Mouse (Mus musculus): ENCODE data around the gene Kif5c.

Kif5c gene

DNA sequence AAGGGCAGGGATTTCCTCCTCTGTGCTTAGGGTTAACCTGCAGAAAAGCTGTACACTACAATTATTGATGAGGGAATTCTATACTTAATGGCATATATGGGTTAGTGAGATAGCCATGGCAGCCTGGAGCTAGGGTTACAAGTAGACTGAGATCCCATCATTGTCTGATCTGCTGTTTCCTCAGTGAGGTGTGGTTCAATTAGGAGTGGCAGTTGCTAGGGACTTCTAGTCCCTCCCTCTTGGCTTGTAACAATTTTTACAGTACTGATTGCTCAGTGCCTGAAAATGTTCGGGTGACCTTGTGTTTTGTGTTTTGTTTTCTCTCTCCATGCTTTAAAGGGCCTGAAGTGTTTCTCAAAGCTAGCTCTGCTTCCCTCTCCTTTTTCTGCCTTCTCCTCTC, 2.1 kb downstream of the Kif5c start:
- no peak for DNase-seq (ENCODE audit: low read depth, low spot score)

DNA sequence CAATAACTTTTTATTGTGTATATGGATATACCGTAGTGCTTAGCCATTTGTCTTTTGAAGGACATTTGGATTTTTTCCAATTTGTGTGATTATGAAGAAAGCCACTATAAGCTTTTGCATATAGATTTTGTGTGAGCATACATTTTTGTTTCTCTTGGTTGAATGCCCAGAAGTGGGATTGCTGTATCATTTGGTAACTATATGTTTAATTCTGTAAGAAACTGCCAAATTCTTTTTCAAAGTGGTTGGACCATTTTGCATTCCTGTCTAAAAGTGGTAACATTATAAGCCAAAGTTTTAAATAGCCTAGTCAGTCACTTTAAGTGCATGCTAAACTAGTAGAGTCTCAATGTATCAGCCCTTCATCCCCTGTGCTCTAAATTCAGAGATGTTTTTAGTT, 6.5 kb downstream of the Kif5c start:
- no peak for DNase-seq (ENCODE audit: low read depth, low spot score)

DNA sequence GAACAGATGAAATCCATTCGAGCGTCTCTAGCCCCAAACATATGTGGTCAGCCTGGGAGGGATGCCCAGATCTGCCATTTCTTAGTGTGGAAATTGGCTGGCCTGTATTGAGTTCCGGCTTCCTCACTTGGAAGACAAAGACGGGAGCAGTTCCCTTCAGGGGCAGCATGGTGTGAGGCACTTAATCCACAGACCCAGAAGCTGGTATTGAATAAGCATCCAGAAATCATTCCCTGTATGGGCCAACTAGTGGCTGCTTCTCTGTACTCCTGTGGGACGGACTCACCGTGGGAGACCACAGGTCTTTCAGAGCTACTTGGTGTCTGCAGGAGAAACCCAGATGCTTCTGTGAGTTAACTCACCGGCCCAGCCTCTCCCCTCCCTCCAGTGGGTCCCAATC, 8.5 kb downstream of the Kif5c start:
- no peak for DNase-seq (ENCODE audit: low read depth, low spot score)

DNA sequence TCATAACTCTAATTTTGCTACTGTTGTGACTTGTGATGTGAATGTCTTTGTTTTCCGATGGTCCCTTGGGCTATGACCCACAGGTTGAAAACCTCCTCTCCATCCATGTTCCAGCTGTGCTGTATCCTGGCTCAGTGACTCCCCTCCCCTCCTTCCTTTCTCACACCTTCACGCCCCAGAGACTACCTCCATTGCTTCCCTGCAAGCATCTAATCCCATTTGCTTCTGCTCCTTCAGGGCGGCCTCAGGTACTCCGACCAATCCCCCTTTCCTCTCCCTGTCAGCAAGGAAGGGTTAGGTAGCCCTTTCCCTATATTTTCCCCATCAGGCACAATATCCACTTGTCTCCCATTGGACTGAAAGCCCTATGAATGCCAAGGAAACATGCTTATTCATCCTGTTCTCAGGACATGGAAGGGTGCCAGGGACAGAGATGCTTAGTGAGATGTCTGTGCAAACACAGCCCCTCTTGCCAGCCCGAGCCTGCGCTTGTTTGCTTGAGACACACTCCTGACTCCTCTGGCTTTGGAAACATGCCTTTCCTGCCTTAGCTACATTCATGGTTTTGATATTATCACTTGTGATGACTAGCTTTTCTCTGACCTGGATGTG, 9.1 kb downstream of the Kif5c start:
- DNase-seq (ENCODE audit: low read depth, low spot score) = no peak

DNA sequence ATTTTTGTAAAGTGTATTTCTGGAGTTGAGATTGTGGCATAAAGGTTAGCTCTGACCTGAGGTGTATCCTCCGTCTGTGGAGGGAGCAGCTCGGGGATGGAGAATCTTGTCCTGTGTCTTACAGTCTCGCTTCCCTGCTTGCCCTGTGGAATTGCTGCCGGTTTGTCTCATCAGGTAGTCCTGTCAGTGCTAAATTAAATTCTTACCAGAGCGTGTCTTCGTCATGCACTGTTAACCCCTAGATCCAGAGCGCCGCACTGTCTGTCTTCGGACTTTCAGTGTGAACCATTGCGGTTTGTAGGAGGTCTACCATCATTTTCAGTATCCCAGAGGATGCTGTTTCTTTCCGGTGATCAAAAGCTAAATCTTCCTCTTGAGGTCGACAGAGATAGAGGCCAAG, 10.1 kb downstream of the Kif5c start:
- no peak for DNase-seq (ENCODE audit: low read depth, low spot score)

DNA sequence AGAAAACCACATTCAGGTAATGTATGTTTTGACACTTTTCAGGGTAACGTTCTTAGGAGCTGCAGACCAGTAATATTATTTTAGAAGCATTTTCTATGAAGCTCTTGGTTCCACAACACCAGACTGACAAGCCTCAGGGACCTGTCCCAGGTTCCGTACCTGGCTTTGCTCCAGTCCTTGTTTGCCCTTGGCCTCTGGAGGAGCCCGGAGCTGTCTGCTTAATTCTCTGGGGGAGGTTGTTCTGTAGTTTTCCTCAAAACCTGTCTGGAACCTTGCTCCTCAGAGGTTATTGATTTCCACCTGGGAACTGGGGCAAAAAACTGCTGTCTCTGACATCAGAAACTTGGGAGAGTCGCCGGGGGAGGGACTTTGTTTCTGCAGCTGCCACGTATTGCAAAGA, 11.5 kb downstream of the Kif5c start:
- DNase-seq (ENCODE audit: low read depth, low spot score) = no peak

DNA sequence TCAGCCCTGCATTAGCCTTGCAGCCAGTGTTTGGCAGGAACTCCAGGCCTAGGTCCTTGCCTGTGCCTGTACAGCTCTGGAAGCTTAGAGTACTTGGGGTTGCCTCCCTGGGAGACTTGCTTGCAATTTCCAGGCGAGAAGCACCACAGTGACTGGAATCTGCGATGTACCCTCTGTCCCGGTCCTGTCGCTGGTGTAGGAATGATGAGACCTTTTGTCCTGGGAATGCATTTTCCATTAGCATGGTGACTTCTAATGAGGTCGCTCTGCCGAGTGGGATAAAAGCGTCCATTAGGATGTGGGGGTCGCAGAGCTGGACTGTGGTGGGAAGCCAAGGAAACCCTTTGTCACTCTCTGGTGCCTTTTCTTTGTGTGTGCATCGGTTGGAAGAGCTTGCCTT, 14.1 kb downstream of the Kif5c start:
- DNase-seq (ENCODE audit: low read depth, low spot score) = no peak

DNA sequence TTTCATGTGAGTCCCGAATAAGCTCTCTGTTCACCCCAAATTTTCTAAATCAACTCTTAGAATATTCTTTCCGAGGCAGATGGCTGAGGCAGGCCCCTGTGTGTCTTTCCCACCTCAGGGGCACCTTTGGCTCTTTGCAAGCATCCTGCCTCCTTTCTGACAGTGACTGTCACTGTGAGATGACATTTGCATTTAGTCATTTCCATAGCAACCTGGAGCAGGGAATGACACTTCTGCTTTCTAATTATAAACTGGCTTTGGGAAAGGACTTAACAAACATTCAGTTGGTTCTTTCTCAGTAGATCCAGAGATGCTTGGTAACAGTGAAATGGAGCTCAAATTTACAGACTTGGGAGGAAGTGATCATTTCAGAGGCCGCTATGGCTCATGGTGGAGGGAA, 23.7 kb downstream of the Kif5c start:
- DNase-seq (ENCODE audit: low read depth, low spot score) = no peak

DNA sequence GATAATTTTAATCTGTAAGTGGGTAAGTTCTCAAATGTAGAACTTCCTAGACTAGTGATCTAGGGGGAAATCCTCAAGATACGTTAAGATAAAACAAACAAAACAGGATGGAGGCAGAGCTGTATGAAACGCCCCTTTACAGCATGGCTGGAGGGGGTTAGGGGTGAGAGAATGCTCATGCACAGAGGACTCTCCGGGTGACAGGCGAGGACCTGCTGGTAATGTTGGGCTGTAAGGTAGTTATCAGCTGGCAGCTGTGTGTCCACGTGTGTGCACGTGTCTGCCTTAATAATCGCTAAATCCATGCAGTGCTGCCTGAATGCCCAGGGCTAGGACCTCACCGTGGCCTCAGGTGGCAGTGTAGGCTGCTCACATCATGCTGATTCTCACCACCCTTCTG, 24.7 kb downstream of the Kif5c start:
- DNase-seq (ENCODE audit: low read depth, low spot score) = no peak

DNA sequence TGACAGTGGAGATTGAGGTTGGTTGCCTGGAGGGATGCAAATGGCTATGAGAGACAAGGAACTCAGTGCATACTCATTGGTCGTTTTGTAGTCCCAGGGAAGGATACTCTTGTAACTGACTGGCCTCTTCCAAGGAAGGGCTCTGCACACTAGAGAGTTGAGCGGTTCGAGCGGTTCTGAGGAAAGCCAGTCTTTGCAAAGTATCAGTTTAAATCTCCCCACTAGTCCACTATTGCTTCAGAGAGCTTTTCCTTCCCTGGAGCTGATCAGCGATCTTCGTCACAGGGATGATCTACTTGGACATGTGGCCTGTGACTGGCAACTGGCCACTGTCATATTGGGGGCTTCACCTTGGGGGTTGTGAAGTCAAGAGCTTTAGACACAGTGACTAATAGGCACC, 28.5 kb downstream of the Kif5c start:
- no peak for DNase-seq (ENCODE audit: low read depth, low spot score)

DNA sequence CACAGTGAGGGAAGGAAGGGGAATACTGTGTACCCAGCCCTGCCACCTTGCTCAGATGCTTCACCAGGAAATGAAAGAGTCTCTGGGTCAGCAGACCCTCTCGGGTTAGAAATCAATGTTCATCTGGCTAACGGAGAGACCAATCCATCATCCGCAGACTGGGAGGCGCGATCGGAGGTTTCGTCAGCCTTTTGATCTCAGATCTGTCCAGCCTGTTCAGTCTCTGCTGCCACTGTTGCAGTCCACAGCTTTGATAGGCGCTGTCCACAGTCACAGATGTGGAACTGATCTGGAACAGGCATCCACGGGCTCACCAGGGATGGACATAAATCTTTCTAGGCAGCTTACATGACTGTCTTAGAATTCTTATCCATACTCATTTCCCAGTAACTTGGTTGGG, 29.2 kb downstream of the Kif5c start:
- no peak for DNase-seq (ENCODE audit: low read depth, low spot score)

DNA sequence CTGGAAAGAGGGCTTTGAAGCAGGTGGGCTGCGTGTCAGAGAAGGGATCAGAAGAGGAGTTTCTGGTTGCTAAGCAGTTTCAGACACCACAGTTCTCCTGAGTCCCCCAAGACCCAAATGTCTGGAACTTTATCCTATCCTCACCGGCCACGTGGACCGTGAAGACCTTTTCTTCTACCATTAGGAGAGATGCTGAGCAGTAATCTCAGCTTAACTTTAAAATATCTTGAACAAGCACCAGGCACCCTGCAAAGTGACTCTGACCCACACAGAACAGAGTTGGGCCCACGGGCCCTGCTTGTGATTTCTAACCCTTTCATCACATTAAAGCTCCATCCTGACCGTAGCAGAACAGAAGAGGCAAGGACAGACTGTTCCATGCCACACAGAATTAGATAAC, 29.7 kb downstream of the Kif5c start:
- no peak for DNase-seq (ENCODE audit: low read depth, low spot score)

DNA sequence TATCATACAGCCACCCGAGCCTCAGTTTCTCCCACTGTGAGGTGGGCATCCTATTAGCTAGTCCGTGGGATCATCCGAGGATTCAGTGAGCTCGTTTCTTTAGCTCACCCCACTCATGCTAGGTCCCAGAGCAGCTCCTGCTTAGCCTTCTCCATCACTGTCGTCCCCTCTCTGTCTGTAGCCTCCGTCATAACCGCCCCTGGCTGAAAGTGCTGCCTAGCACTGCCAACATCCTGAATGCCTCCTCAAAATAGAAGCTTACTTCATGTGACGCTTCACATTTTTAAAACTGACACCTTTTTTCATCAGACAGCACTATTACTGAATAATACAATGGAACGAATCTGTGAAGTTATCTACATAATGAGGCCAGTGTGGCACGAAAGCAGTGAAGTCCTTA, 30.1 kb downstream of the Kif5c start:
- DNase-seq (ENCODE audit: low read depth, low spot score) = no peak

DNA sequence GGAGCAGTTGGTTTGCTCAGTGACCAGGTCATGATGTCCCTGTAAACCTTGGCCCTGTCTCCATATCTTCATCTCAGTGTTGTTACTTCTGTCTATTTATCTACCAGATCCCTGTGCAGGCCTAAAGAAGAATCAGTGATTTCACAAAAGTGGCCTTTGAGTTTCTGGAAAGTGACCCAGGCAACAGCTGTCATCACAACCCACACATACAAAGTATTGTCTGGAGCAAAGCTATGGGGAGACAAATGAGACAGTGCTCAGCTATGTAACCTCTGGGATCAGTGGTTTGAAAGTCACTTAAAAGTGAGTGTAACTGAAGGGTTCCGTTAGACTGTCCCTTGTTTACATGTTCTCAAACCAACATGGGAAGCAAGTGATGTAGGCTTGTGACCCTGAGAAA, 32.6 kb downstream of the Kif5c start:
- no peak for DNase-seq (ENCODE audit: low read depth, low spot score)

DNA sequence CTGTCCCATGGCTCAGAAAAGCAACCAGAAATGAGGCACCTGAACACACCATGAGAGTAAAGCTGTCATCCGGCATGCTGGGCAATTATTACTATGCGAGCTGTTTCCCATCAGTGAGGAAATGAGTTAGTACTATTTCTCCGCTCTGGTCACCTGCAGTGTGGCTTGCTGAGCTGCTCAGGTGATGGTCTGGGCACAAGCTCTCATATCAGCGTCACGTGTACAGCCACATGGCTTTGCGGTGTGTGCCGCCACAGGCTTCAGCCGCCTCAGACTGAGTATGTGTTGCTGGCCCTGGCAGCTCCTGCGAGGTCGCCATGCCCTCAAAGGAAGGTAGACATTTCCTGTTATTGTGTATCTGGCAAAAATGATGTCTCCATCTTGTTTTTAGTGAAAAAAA, 35.5 kb downstream of the Kif5c start:
- no peak for DNase-seq (ENCODE audit: low read depth, low spot score)

DNA sequence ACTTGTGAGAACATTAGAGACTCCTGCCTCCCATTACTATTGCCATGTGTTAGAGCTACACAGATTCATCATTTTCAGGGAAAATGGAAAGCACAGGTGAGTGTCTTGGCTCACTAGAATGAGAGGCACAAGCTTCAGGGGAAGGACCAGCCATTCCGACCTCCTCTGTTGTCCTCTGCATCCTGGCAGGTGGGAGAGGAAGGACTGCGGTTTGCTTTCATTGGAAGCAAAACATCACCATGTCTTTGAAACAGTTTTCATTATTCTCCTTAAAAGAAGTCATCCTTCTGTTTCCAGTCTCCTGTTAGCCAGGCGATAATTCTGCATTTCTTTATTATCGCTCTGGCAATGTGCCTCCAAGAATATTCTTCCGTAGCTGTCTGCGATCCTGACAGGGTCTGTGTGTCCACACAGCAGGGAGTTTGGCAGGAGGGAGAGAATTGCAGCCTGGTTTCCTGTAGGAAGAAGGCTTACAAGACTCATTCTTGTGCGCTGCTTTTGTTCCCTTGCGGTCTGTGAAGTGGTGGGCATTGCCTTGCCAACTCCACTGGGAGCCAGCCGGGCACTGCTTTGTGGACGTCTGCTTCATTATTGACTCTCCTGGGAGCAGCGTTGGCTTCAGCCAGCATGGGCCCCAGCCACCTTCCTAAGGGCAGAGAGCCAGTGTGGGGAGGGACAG, 36.2 kb downstream of the Kif5c start:
- DNase-seq (ENCODE audit: low read depth, low spot score) = no peak

DNA sequence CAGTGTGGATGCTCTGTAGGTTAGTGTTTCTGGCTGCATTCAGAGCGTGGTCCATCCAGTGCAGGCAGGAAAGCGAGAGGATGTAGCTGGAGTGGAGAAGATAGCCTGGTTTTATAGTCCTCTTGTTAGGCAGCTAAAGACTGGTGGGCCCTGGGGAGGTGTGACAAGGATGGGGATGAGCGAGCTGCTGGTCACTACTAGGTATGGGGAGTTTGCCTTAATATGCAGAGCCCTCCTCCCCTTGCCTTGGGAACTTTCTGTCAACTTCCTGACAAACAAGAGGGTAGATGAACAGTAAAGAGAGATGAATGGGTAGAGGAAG, 36.7 kb downstream of the Kif5c start:
- no peak for DNase-seq (ENCODE audit: low read depth, low spot score)

DNA sequence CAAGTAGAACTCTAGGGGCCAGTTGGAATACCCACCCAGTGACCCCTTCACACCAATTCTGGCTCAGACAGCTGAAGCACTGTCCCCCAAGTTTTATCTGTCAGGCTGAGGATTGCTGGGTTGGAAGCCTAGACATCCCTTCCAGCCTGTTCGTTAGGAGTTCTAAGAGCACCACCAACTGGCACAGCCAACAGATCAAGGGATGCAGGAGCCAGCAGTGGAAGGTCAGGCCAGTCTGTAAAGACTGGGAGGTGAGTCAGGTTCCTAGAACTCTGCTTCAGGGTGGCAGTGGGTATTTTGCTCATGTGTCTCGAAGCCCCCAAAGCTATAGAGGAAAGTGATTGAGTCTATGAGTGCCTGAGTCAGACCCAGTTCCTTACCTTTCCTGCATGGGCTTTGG, 37.9 kb downstream of the Kif5c start:
- DNase-seq (ENCODE audit: low read depth, low spot score) = no peak

DNA sequence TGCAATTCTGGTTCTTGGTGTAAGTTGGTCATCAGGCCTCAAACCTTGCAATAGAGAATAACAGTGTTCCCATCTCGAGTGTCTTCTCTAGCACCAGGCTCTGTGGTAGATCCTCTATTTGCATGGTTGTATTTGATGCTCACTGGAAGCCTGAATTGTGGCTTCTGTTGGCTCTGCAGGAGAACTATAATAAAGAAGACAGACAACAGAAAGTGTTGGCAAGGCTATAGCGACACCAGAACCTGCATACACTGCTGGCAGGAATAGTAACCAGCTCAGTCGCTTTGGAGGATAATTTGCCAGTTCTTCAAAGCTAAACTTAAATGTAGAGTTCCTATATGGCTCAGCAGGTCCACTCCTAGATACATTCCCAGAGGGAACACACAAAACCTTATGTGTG, 38.6 kb downstream of the Kif5c start:
- no peak for DNase-seq (ENCODE audit: low read depth, low spot score)

DNA sequence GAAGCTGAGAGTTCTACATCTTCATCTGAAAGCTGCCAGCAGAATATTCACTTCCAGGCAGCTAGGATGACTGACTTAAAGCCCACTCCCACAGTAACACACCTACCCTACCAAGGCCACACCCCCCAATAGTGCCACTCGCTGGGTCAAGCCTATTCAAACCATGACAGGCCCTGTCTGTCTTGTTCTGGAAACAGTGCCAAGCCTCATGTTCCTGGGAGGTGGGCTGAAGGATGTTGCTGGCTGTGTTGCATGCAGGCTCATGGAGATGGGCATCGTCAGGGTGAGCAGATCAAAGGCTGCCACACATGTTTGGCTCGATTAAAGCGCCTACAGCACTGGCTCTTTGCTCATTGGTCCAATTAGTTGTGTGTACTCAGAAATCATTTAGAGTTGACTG, 39.9 kb downstream of the Kif5c start:
- no peak for DNase-seq (ENCODE audit: low read depth, low spot score)

DNA sequence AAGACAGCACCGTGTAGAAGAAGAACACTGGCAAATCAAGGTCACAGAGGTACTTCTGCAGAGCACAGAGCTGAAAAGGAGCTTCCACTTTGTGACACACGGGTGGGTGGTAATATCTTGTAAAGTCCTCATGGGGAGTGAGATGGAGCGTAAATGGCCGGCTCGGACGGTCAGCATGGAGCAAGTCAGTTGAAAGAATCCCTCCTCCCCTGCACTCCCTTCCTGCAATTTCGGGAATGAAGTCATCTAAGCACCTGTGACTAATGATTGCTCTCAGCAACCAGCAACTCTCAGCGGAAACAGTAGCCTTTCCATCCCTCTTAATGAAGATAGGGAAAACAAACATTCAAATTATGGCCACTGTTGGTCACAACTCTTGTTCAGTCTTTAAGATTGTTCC, 40.9 kb downstream of the Kif5c start:
- DNase-seq (ENCODE audit: low read depth, low spot score) = no peak

DNA sequence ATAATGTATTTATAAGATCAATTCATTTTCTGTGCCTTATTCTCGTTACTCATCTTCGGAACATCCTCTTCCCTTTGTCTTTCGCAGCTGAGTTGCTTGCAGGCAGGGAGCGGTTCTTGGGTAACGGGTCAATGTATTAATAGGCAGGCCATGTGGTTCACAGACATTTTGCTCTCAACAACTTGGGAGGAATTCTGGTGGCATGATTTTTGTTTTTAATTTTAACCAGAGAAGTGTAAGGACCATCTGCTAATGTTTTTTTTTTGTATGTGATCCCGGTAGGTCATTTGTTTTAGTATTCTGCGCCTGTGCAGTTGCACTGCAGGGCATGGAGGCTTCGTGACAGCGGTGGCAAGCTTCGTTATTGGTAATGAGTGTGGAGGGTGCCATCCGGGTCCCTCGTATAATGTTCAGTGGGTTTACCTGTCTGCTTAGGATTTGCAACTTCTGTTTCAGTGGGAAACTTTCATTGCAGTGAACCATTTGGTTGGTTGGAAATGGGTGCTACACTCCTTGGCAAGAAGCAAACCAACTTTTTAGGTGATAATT, 41.4 kb downstream of the Kif5c start:
- no peak for DNase-seq (ENCODE audit: low read depth, low spot score)

DNA sequence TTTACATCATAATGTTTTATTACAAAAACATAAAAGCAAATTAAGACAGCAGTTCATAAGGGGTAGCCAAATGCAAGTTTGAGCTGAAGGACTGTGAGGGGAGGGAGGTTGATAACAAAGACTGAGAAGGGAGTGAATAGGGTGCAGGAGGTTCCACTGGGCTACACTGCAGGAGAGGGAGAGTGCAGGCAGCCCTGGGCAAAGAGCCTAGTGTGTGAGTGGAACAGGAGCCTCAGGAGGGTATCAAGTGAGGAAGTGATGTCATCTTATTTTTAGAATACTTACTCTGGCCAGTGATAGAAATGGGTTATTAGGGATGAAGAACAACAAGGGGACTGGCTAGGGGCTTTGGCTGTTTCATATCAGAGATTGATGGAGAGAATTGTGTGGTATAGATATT, 42.2 kb downstream of the Kif5c start:
- no peak for DNase-seq (ENCODE audit: low read depth, low spot score)

DNA sequence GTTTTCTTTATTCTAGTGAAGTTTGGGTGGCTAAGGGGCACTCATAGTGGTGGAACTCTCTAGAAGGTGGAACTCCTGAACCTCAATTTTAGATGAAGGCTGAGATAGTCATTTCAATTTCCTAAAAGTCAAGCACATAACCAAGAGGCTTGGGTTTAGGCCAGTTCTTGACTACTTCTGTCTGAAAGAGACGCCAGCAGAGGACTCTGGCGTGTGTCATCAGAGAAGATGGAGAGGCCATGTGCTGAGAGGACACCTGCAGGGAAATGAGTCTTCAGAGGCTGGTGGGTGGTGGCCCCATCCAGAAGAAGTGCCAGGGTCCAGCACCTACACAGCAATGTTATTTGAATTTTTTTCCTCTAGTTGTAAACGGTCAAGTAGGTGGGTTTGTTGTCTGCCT, 42.8 kb downstream of the Kif5c start:
- DNase-seq (ENCODE audit: low read depth, low spot score) = no peak

Measured in retina, adult 2 months (tissue).